In the genomic region with DNA sequence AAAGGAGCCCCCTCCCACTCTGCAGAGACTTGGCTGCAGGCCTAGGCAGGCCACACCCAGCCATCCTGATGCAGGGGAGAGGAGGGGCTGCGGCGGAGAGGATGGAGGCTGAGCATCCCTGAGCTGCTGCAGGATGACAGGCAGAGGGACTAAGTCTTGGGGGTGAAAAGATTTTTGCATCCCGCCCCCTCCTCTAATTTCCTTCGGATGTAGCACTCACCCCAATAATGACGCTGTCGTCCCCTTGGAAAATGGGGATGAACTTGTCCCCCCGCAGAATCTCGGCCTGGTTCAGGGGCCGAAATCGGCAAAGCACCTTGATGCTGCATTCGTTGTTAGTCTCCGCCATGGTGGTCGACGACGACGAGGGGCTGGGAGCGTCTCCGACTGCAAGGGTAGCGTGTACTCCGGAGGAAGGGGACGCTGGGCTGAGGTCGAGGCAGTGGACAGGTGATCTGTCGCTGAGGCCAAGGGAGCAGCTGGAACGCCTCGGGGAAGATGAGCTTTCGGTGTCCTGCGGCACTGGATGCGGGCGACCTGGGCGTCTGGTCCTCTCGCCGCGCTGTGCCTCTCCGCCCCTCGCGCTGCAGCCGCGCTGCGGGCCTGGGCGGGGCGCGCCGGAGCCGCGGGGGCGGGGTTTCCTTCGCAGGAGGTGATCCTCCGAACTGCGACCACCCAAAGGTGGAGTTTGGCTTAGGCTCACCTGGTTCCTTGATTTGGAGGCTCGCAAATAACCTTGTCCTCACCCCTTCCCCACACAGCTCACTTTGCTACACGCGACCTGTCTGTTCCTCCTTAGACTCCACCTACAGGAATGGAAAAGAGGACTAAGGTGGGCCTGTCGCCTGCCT, we compare ENCODE assay signal across 8 mouse cellular contexts. TPM values are rescaled to one million over a fixed set of nuclear protein-coding genes. Genes with fewer than 3 reads are reported as not detected.
DNase-seq lines count a peak whose midpoint lies in the region; ATAC-seq and TF ChIP-seq lines count a peak whose summit lies in the region.

A gene (minus strand): TSS at position 801 of the 851 bp plus-strand sequence.

- DNase-seq in B cell, adult 2 months, result peak; percentile 54 to 58
- no peak for DNase-seq in ES-E14 (ENCODE audit: low read depth, low spot score)
- DNase-seq in cerebellum, postnatal 14 days, result peak; percentile 81 to 91
- peak; percentile 60 to 70 for DNase-seq in layer of hippocampus, postnatal 25 days (ENCODE audit: extremely low spot score in 1 of 2, low spot score in 1 of 2)
- no peak for DNase-seq in lung, adult 18-20 months

- H3K9ac ChIP-seq in ES-E14 (ENCODE audit: insufficient read depth, low read depth, low read length, poor library complexity, severe bottlenecking), result peak within 1 kb of the TSS; percentile 47
- H3K9ac ChIP-seq in heart, embryonic 16.5 days (ENCODE audit: low read length), result peak within 1 kb of the TSS; percentile 58
- H3K9ac ChIP-seq in stomach, embryonic 14.5 days (replicated peaks; ENCODE audit: low read depth, low read length), result peak within 1 kb of the TSS; percentile 28; the same call in 1 of the 2 replicates

- in situ Hi-C loops in ES-E14 (cut with MboI; ENCODE audit: low sequenced_read_pairs in 2 of 2, unreplicated experiment in 2 of 2), result no loop called here

- H3K27me3 ChIP-seq in heart, embryonic 16.5 days (ENCODE audit: control insufficient read depth, insufficient read depth, low read length), result peaks cover 30% of the 10 kb centered on the region
- 0 out of 2 replicates have a peak, but pooled peaks cover 3% of the 10 kb centered on the region for H3K27me3 ChIP-seq in stomach, embryonic 14.5 days (ENCODE audit: control insufficient read depth, insufficient read depth, low read length)

- H3K4me3 ChIP-seq in ES-E14 (ENCODE audit: insufficient read depth in 1 of 2, low read depth in 1 of 2, low read length in 2 of 2, poor library complexity in 1 of 2, severe bottlenecking in 1 of 2), result peak within 1 kb of the TSS; percentile 63 to 65
- H3K4me3 ChIP-seq in heart, embryonic 16.5 days (ENCODE audit: low read length), result peak within 1 kb of the TSS; percentile 48
- peak within 1 kb of the TSS; percentile 38 for H3K4me3 ChIP-seq in stomach, embryonic 14.5 days (ENCODE audit: low read depth, low read length)

- H3K27ac ChIP-seq in ES-E14 (ENCODE audit: insufficient read depth, low read depth, low read length, poor library complexity, severe bottlenecking), result no peak within 1 kb of the TSS; the same call in 1 of the 2 replicates
- no peak within 1 kb of the TSS for H3K27ac ChIP-seq in heart, embryonic 16.5 days (ENCODE audit: low read length)
- H3K27ac ChIP-seq in stomach, embryonic 14.5 days (ENCODE audit: low read length), result no peak within 1 kb of the TSS

- WGBS in heart, embryonic 16.5 days, result 2% methylated on average over 53 of the region's 53 CpGs
- 1% methylated on average over 42 of the region's 53 CpGs for WGBS in stomach, embryonic 14.5 days

- peaks cover 5 to 25% of the 10 kb centered on the region in 2 experiments for H3K4me1 ChIP-seq in ES-E14 (ENCODE audit: control insufficient read depth in 2 of 2, insufficient read depth in 2 of 2, low read length in 2 of 2, poor library complexity in 1 of 2)
- peaks cover 14% of the 10 kb centered on the region for H3K4me1 ChIP-seq in heart, embryonic 16.5 days (ENCODE audit: control insufficient read depth, insufficient read depth, low read length)
- H3K4me1 ChIP-seq in stomach, embryonic 14.5 days (ENCODE audit: control insufficient read depth, insufficient read depth, low read length), result peaks cover 10% of the 10 kb centered on the region

- peak within 1 kb of the TSS; percentile 82 for H3K4me2 ChIP-seq in heart, embryonic 16.5 days (ENCODE audit: low read depth, low read length)
- H3K4me2 ChIP-seq in stomach, embryonic 14.5 days (replicated peaks; ENCODE audit: low read depth, low read length), result peak within 1 kb of the TSS; percentile 89

- H3K36me3 ChIP-seq in ES-E14 (ENCODE audit: control insufficient read depth, insufficient read depth, low read length, poor library complexity, severe bottlenecking), result no peaks in the 10 kb centered on the region
- H3K36me3 ChIP-seq in heart, embryonic 16.5 days (ENCODE audit: control insufficient read depth, insufficient read depth), result no peaks in the 10 kb centered on the region
- H3K36me3 ChIP-seq in stomach, embryonic 14.5 days (ENCODE audit: control insufficient read depth, insufficient read depth, low read length), result no peaks in the 10 kb centered on the region; the same call in 1 of the 2 replicates

- ATAC-seq in heart, embryonic 16.5 days (replicated peaks; ENCODE audit: extremely low read depth, insufficient read depth, low FRiP score), result no peak
- 0 out of 2 replicates have a peak, but pooled peaks have one; percentile 19 for ATAC-seq in megakaryocyte-erythroid progenitor cell, adult 5-6 weeks (replicated peaks; ENCODE audit: low FRiP score, low TSS enrichment, poor library complexity, severe bottlenecking)
- ATAC-seq in stomach, embryonic 14.5 days (ENCODE audit: insufficient number of reproducible peaks, insufficient read depth, low FRiP score, low read depth), result no peak

- no peaks in the 10 kb centered on the region for H3K9me3 ChIP-seq in ES-E14 (ENCODE audit: control insufficient read depth, insufficient read depth, low read depth, low read length)
- H3K9me3 ChIP-seq in heart, embryonic 16.5 days (replicated peaks; ENCODE audit: control insufficient read depth, low read length), result no peaks in the 10 kb centered on the region
- no peaks in the 10 kb centered on the region for H3K9me3 ChIP-seq in stomach, embryonic 14.5 days (ENCODE audit: control insufficient read depth, low read depth, low read length)

TF ChIP-seq in ES-E14, 5 proteins besides CTCF, POLR2A, EP300 and RAD21:
- TF ChIP-seq MAFK (IDR thresholded peaks at IDR 0.05; ENCODE audit: insufficient read depth, low read depth, low read length) (no peak), ZC3H11A (IDR thresholded peaks at IDR 0.05; ENCODE audit: borderline replicate concordance, low read depth, low read length) (no peak), HCFC1 (IDR thresholded peaks at IDR 0.05; ENCODE audit: borderline replicate concordance, insufficient read depth, low read length) (no peak), CHD2 (IDR thresholded peaks at IDR 0.05; ENCODE audit: low read depth, low read length) (no peak), ZNF384 (IDR thresholded peaks at IDR 0.05; ENCODE audit: low read depth, low read length) (no peak)

RNA-seq across cellular contexts. Expression of the gene that starts here (rescaled TPM):
- total RNA-seq in ES-E14 (2012; rRNA removed), result 6.2 and 11.2 TPM in 2 replicates
- polyA plus RNA-seq in heart, embryonic 16.5 days (2015; fragmentation: Nextera tagmentation; extraction: Ambion mirVana), result 0.36 and 0.70 TPM in 2 replicates
- total RNA-seq in layer of hippocampus, postnatal 25 days (2021), result 100 to 1,000 TPM; 712 to 736 TPM
- total RNA-seq in megakaryocyte-erythroid progenitor cell, adult 5-6 weeks (2014; fragmentation: Nextera tagmentation), result not detected in 2 replicates
- 0.14 and 0.23 TPM in 2 replicates for total RNA-seq in megakaryocyte-erythroid progenitor cell, adult 5-6 weeks (2017)
- polyA plus RNA-seq in stomach, embryonic 14.5 days (2014; fragmentation: Nextera tagmentation; extraction: Ambion mirVana), result 7.7 and 7.8 TPM in 2 replicates

Comparison
In these comparisons a context has a peak if more than half of its experiments do, and no peak if none do; other contexts are left out.
1. RNA of the gene that starts here (total RNA-seq): 712 to 736 TPM in layer of hippocampus, postnatal 25 days; 6.2 to 11.2 TPM in ES-E14 and 0.14 to 0.23 TPM in megakaryocyte-erythroid progenitor cell, adult 5-6 weeks; every median in the first group is over 10 times any median in the second.
2. Peak in ATAC-seq in megakaryocyte-erythroid progenitor cell, adult 5-6 weeks; RNA of the gene not detected or under 1 TPM.
3. DNase-seq: peak in B cell, adult 2 months (2 of 2), cerebellum, postnatal 14 days (2 of 2) and layer of hippocampus, postnatal 25 days (2 of 2); none in ES-E14 (single experiment) and lung, adult 18-20 months (0 of 2).
4. Peak in every context shown above with its lines, with median percentiles within 50 percentile points of each other: H3K4me3 ChIP-seq and H3K9ac ChIP-seq.